Mouse (Mus musculus): ENCODE results near the gene Mettl7a1.
"Not testable (repeated sequence)": the region's sequence is repeated elsewhere in the genome, so short reads cannot be mapped to it uniquely, and the experiment has no call there.

Mettl7a1 gene

GRCm38 (mm10) chr15:100341314-100341980 lies 37.5 kb downstream of the Mettl7a1 start:
- not testable (repeated sequence) for DNase-seq (ENCODE audit: low spot score)

DNA sequence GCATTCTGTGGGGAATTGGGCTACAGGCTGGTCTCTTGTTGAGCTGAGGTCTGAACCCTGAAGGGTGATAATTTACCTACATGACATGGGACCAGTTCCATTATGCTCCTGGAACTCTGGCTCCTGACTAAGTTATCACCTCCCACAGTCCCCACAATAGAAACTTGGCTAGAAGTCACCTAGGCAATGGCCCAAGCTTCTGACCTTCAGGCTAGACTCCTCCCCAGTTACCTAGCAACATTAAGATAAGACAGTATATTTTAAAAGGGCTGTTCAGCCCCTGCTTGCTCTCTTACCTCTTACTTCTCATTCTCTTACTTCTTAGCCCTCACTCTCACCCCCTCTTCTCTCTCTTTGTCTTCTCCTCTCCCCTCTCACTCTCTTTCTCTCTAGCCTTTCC lies 41.5 kb downstream of the Mettl7a1 start:
- no peak for DNase-seq (ENCODE audit: low spot score)

DNA sequence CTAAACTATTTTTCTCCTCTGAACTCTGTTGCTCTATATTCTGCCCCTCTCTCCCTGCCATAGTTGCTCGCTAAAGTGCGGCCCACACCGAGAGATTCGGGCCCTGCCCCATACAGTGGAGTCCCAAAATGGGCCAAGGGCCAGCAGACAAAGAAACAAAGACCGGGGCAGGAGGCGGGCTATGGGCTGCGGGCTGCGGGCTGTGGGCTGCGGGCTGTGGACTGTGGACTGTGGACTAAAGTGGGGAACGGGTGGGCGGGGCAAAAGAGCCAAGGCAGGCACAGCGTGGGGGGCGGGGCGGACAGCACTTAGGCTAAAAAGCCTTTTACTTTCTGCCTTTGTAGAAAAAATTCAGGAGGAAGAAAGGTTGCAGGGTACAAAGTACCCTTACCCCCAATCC lies 42.8 kb downstream of the Mettl7a1 start:
- no peak for DNase-seq (ENCODE audit: low spot score)

- DNase-seq (ENCODE audit: low spot score): no peak
Observed at GRCm38 (mm10) chr15:100349496-100349895, 45.6 kb downstream of the Mettl7a1 start.

DNA sequence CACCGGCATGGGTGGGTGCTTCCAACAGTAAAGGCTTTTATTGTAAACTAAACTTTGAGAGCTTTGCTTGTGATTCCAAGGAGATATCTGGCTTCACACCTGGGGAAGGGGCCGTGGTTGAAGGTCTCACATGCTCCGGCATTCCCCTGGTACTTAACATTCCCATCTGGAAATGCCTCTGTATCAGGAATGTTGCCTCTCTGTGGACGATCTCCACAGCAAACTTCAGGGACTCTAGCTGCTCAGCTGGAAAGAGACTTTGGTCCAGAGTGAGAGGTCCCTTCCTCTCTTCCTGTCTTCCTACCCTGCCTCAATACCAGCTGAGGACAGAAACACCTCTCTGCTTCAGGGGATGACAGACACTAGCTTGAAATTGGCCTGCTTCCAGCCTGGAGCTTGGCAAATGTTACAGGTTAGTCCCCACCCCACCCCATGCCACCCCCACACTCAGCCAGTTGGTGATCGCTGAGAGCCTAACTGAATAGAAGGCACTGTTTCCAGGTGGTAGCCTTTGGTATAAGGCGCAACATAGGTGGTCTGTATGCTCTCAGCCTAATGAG lies 47.6 kb downstream of the Mettl7a1 start:
- DNase-seq (ENCODE audit: low spot score): no peak

GRCm38 (mm10) chr15:100352711-100353250 lies 48.8 kb downstream of the Mettl7a1 start, which contains the start of the genes Methig1 and Mettl7a2:
TSS of gene Methig1 (plus strand) at chr15:100353149.
TSS of gene Mettl7a2 (plus strand) at chr15:100353200.
- DNase-seq (ENCODE audit: low spot score): no peak

DNA sequence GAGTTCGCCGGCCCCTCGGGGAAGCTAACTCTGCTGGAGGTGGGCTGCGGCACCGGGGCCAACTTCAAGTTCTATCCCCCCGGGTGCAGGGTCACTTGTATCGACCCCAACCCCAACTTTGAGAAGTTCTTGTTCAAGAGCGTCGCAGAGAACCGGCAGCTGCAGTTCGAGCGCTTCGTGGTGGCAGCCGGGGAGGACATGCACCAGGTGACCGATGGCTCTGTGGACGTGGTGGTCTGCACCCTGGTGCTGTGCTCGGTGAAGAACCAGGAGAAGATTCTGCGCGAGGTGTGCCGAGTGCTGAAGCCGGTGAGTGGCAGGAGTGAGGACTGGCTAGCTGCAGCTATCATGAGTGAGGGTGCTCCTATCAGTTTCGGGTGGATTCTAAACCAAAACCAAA lies 49.5 kb downstream of the Mettl7a1 start:
- not testable (repeated sequence) for DNase-seq (ENCODE audit: low spot score)

DNA sequence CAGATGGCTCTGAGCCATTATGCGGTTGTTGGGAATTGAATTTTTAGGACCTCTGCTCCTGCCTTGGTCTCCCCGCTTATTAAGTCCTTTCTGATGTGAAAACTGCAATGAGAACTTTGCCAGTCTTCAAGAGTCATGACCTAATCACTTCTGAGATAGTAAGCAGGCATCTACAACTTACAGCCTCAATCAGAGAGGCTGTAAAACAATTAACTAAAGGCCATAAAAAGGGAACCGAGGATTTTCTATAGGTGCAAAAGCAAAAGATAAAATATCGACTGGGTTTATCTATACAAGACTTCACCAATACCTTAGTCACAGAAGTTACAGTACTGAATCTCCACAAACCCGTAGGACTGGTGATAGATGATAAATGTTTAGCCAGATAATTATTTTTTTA lies 51.9 kb downstream of the Mettl7a1 start:
- DNase-seq (ENCODE audit: low spot score): no peak

DNA sequence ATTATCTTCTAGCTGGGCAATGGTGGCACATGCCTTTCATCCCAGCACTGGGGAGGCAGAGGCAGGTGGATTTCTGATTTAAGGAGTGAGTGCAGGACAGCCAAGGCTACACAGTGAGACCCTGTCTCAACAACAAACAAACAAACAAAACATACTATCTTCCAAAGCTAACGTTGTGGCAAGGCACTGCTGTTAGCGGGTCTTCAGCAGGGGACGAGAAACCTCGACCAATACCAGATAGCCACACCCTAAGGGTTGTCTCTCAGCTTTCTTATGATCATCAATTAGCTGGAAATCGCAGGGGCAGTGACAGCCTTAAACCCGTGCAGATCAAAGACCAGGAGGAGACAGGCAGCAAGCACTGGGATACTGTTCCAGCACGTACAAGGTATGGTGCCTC lies 60.3 kb downstream of the Mettl7a1 start, which contains the start of gene Higd1c:
Higd1c (plus strand) TSS at position 301 of the 400 bp plus-strand sequence.
- no peak for DNase-seq (ENCODE audit: low spot score)

DNA sequence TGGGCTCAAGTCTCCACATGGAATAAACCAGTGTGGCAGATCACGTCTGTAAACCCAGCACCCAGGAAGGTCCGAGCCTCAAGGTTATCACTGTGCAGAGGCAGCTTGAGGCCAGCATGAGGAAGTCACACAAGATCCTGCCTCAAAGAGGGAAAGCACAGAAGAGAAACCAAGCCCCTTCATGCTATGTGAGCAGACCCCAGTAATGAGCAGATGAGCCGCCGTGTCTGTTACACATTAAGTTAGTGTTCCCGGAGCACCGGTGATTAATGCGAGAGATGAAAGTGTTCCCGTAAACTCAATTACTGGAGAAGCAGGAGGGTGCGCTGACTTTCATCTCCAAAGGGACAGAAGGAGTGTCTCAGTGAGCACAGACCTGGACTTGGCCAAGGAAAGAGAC lies 62.0 kb downstream of the Mettl7a1 start:
- DNase-seq (ENCODE audit: low spot score): not testable (repeated sequence)

GRCm38 (mm10) chr15:100367119-100367518 lies 63.2 kb downstream of the Mettl7a1 start:
- no peak for DNase-seq (ENCODE audit: low spot score)

GRCm38 (mm10) chr15:100375066-100375465 lies 71.1 kb downstream of the Mettl7a1 start:
- DNase-seq (ENCODE audit: low spot score): peak; percentile 74

- DNase-seq (ENCODE audit: low spot score): not testable (repeated sequence)
Observed at GRCm38 (mm10) chr15:100377847-100378505, 74.0 kb downstream of the Mettl7a1 start.
